Mouse (Mus musculus) spleen, adult 2 months (tissue): ENCODE results near the gene Irx3. TPM values are rescaled to one million over a fixed set of nuclear protein-coding genes. Genes with fewer than 3 reads are reported as not detected.

Experiments used
- DNase-seq, 2 experiments: peaks; one replicate each; pipeline versions ENCODE4 v3.0.0 to v3.0.0-alpha.2; 2012 to 2021; ENCODE audit warnings: low spot score in 2 of 2, low read depth in 1 of 2
- H3K27ac ChIP-seq: fragments of 200-500 bp; 2 replicates; pipeline ENCODE4 v1.5.1; 2012; ENCODE audit warnings: low read length, inconsistent platforms; ENCODE audit not compliant: insufficient read depth
- H3K27me3 ChIP-seq: fragments of 200-500 bp; 2 replicates; pipeline ENCODE4 v1.6.1; 2012; ENCODE audit warnings: mild to moderate bottlenecking, moderate library complexity, low read length, inconsistent platforms; ENCODE audit not compliant: control insufficient read depth, insufficient read depth
- H3K36me3 ChIP-seq: fragments of 200-500 bp; 2 replicates; pipeline ENCODE4 v1.6.1; 2012; ENCODE audit warnings: mild to moderate bottlenecking, low read length, inconsistent platforms; ENCODE audit not compliant: control insufficient read depth, insufficient read depth
- H3K4me1 ChIP-seq: fragments of 200-500 bp; 2 replicates; pipeline ENCODE4 v1.6.1; 2011; ENCODE audit warnings: inconsistent platforms; ENCODE audit not compliant: control insufficient read depth, insufficient read depth, insufficient read length
- H3K4me3 ChIP-seq: fragments of 200-500 bp; 2 replicates; pipeline ENCODE4 v1.5.1; 2011; ENCODE audit warnings: mild to moderate bottlenecking, inconsistent platforms; ENCODE audit not compliant: insufficient read depth, insufficient read length; ENCODE audit errors: extremely low read depth
- CTCF ChIP-seq: fragments of 200-500 bp; IDR thresholded peaks from 2 replicates; pipeline ENCODE4 v1.5.1; 2011; ENCODE audit warnings: mild to moderate bottlenecking, inconsistent platforms; ENCODE audit not compliant: insufficient read depth, insufficient read length, insufficient replicate concordance; ENCODE audit errors: extremely low read depth
- POLR2A ChIP-seq: fragments of 200-500 bp; IDR thresholded peaks from 2 replicates; pipeline ENCODE4 v1.6.1; 2011; ENCODE audit warnings: low read depth, low read length, inconsistent platforms
- WGBS: fragments of 180-500 bp; shearing (Covaris S2); methylation state at CpG from one replicate; pipeline ENCODE4 v1.1.7; 2018; 5-methylcytosine and 5-hydroxymethylcytosine counted together
- polyA plus RNA-seq: library from polyadenylated mRNA; depleted of rRNA; stranded (reverse); fragments of >200 nt; gene quantifications from 2 replicates; pipeline ENCODE4 v1.2.3, GENCODE M21; 2012

Irx3 gene
- polyA plus RNA-seq, 1 experiment, result 0.15 TPM

DNA sequence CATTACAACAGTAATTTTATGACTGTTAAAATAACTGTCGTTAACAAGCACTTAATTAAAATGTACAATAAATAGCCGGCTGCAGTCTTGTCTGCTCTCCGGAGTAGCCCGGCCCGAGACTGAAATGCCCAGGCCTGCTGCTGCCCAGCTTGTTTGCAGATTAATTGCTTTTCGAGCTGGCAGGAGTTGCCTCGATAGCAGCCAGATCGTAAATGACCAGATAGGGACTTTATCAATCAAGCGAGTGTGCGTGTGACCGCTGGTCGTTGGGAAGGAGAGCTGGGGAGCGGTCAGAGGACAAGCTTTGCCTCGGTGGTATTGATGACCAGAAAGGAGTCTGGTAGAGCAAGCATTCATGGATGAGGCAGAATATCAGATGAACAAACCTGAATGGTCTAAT, 25.8 kb upstream of the Irx3 start:
- no peaks in the 10 kb centered on the region for H3K4me1 ChIP-seq
- H3K36me3 ChIP-seq, result no peaks in the 10 kb centered on the region
- H3K4me3 ChIP-seq, result no peak overlapping the region
- H3K27ac ChIP-seq, result no peak overlapping the region
- H3K27me3 ChIP-seq, result no peaks in the 10 kb centered on the region
- DNase-seq, result no peak
- 80% methylated on average over 14 of the region's 14 CpGs for WGBS
- no peak for TF ChIP-seq CTCF
- TF ChIP-seq POLR2A, result no peak

DNA sequence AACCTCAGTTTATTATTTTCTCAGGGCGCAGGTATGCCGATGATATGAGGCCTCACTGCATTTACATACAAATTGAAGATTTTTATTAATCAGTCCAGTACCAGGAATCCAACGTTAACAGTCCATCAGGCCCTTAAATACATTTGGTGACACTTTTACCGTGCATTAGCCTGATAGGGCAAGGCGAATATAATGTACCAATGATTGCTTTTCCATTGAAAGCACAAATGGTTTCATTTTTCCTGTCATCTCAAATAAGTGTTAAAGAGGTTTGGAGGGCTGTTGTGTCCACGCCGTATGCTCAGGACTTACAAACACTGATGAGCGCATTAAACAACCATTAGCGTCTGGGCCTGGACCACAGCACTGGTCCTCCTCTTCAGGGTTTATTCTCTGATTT, 25.3 kb upstream of the Irx3 start:
- H3K36me3 ChIP-seq, result no peaks in the 10 kb centered on the region
- H3K4me1 ChIP-seq, result no peaks in the 10 kb centered on the region
- no peak overlapping the region for H3K27ac ChIP-seq
- WGBS, result 92% methylated on average over 9 of the region's 9 CpGs
- TF ChIP-seq CTCF, result no peak
- no peak for TF ChIP-seq POLR2A
- H3K27me3 ChIP-seq, result no peaks in the 10 kb centered on the region
- H3K4me3 ChIP-seq, result no peak overlapping the region
- no peak for DNase-seq

DNA sequence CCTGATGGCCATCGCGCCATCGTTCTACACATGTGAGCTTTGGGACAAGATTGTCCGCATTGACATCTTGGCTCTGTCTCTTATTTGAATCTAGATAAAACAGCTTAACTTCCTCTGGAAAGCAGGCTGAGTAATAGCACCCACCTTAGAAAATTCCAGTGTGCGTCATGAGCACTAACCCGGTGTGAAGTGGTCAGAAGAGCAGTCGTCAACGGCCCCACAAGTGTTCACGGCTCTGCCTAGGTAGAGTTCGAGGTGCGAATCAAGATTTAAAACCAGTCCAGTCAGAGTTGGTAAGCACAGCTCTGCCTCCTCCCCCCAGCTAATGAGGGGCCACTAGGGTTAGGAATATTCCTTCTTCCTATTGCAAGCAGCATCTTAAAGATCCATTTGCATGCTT, 21.5 kb upstream of the Irx3 start:
- WGBS, result 95% methylated on average over 11 of the region's 11 CpGs
- DNase-seq, result no peak
- Histone ChIP-seq H3K36me3 (no peaks in the 10 kb centered on the region), H3K4me3 (no peak overlapping the region), H3K27ac (no peak overlapping the region), H3K4me1 (no peaks in the 10 kb centered on the region), H3K27me3 (no peaks in the 10 kb centered on the region)
- TF ChIP-seq CTCF, result no peak
- TF ChIP-seq POLR2A, result no peak

DNA sequence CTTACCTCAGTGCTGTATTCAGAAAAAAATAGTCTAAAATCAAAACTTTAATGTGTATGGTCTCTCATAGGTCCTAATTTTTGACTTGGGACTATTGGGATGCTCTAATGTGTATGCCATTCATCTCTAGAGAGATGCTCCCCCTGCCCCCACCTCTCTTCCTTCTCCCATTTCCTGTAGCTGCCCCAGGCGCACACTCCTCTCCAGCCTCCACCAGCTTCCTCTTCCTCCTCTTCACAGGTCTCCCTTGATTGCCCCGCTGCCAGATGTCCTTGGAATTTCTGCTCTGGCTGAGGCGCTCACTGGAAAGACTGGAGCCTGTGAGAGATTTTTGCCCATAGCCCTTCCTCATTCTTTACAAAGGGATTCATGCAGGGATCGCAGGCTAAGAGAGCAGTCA, 20.9 kb upstream of the Irx3 start:
- Histone ChIP-seq H3K27me3 (no peaks in the 10 kb centered on the region), H3K27ac (no peak overlapping the region), H3K36me3 (no peaks in the 10 kb centered on the region), H3K4me1 (no peaks in the 10 kb centered on the region), H3K4me3 (no peak overlapping the region)
- no peak for DNase-seq
- TF ChIP-seq CTCF (no peak), POLR2A (no peak)
- WGBS, result 62% methylated on average over 4 of the region's 4 CpGs

GRCm38 (mm10) chr8:91821976-91822375, 20.1 kb upstream of the Irx3 start:
- H3K27me3 ChIP-seq, result no peaks in the 10 kb centered on the region
- no peak overlapping the region for H3K27ac ChIP-seq
- WGBS, result 39% methylated on average over 4 of the region's 4 CpGs
- no peaks in the 10 kb centered on the region for H3K4me1 ChIP-seq
- TF ChIP-seq CTCF, result no peak
- no peak for TF ChIP-seq POLR2A
- no peaks in the 10 kb centered on the region for H3K36me3 ChIP-seq
- H3K4me3 ChIP-seq, result no peak overlapping the region
- DNase-seq, result no peak

- DNase-seq, result no peak
- TF ChIP-seq POLR2A, result no peak
- no peak for TF ChIP-seq CTCF
- H3K27ac ChIP-seq, result no peak overlapping the region
- WGBS, result 76% methylated on average over 4 of the region's 4 CpGs
- no peak overlapping the region for H3K4me3 ChIP-seq
- no peaks in the 10 kb centered on the region for H3K4me1 ChIP-seq
- H3K27me3 ChIP-seq, result no peaks in the 10 kb centered on the region
- H3K36me3 ChIP-seq, result no peaks in the 10 kb centered on the region
Measured at GRCm38 (mm10) chr8:91819778-91820177, 17.9 kb upstream of the Irx3 start.

GRCm38 (mm10) chr8:91818784-91819183, 16.9 kb upstream of the Irx3 start:
- no peak overlapping the region for H3K4me3 ChIP-seq
- WGBS, result 53% methylated on average over 3 of the region's 3 CpGs
- no peak overlapping the region for H3K27ac ChIP-seq
- H3K4me1 ChIP-seq, result no peaks in the 10 kb centered on the region
- no peak for DNase-seq
- H3K27me3 ChIP-seq, result no peaks in the 10 kb centered on the region
- H3K36me3 ChIP-seq, result no peaks in the 10 kb centered on the region
- TF ChIP-seq POLR2A (no peak), CTCF (no peak)
